Mouse (Mus musculus) hindbrain, embryonic 12.5 days (tissue): ENCODE data around the gene Map3k6. TPM values are rescaled to one million over a fixed set of nuclear protein-coding genes. Genes with fewer than 3 reads are reported as not detected.

Source experiments
- ATAC-seq: fragments of 200-750 bp; cut with Nextera tagmentation; 2 replicates; pipeline ENCODE4 v1.8.0; 2017; ENCODE audit warnings: moderate TSS enrichment; ENCODE audit not compliant: low FRiP score
- H3K27ac ChIP-seq: fragments of 300-500 bp; sonication (generic); 2 replicates; pipeline ENCODE4 v1.5.1; 2016; ENCODE audit warnings: mild to moderate bottlenecking
- H3K27me3 ChIP-seq: fragments of 300-500 bp; sonication (generic); 2 replicates; pipeline ENCODE4 v1.6.1; 2016; ENCODE audit warnings: mild to moderate bottlenecking
- H3K36me3 ChIP-seq: fragments of 300-500 bp; sonication (generic); 2 replicates; pipeline ENCODE4 v1.6.1; 2016; ENCODE audit warnings: mild to moderate bottlenecking
- H3K4me1 ChIP-seq: fragments of 300-500 bp; sonication (generic); 2 replicates; pipeline ENCODE4 v1.6.1; 2016
- H3K4me2 ChIP-seq: fragments of 300-500 bp; sonication (generic); replicated peaks from 2 replicates; pipeline ENCODE4 v1.6.1; 2016; ENCODE audit warnings: mild to moderate bottlenecking
- H3K4me3 ChIP-seq: fragments of 300-500 bp; sonication (generic); 2 replicates; pipeline ENCODE4 v1.5.1; 2016; ENCODE audit warnings: mild to moderate bottlenecking
- H3K9ac ChIP-seq: fragments of 300-500 bp; sonication (generic); 2 replicates; pipeline ENCODE4 v1.6.1; 2016; ENCODE audit warnings: mild to moderate bottlenecking, moderate library complexity
- H3K9me3 ChIP-seq: fragments of 300-500 bp; sonication (generic); replicated peaks from 2 replicates; pipeline ENCODE4 v1.6.1; 2016; ENCODE audit warnings: mild to moderate bottlenecking
- WGBS: fragments of 180-500 bp; shearing (Covaris S2); methylation state at CpG from one replicate; pipeline ENCODE4 v1.1.7; 2016; 5-methylcytosine and 5-hydroxymethylcytosine counted together
- polyA plus RNA-seq: library from polyadenylated mRNA; unstranded; fragments of >200 nt; fragmentation: Nextera tagmentation; extraction: Ambion mirVana; gene quantifications from 2 replicates; pipeline ENCODE4 v1.2.1, GENCODE M21; 2016

Map3k6 gene
- polyA plus RNA-seq, 1 experiment from 2014 or later, result 1.9 TPM

DNA sequence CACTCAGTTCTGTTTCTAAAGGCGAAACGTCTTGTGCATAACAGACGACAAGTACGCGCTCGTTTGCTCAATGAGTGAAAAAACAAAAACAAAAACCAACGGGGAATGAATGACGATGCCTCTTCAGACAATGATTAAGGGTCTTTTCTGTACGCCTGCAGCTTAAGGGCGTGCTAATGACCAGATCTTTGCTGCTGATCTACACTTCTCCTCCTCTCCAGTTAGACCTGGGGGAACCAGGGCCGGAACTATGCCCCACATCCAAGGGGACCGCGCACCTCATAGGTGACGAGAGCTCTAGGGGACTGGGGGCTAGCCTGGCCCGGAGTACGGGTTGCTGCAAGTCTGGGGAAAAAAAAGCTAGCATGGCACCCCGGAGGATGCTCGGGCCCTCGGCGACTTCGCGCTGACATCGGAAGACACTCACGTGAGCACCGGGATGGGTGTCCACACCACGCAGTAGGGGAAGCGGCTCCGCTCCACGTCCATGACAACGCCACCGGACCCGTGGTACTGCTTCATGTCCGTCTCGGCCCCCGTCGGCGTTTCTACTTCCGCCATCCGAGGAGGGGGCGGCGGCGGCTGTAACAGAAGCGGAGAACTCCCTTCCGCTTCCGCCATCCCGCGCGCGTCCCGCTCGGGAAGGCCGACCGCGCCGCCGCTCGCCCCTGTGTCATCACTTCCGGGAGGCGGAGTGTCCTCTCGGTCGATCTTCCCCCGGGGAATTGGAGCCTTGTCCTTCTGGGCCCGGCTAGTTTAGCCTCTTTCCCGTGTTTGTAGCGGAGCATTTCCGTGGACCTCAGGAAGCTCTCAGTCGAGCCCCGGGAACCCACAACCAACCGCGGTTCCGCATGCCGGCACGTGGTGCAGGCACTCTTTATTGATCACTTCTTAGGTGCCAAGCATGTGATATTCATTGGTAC lies 36.7 kb downstream of the Map3k6 start, which contains the start of gene Tmem222:
Gene Tmem222, minus strand, starts transcription at position 689 of the 923 bp plus-strand sequence.
- Histone ChIP-seq H3K27ac (peak within 1 kb of the TSS; percentile 93), H3K36me3 (0 out of 2 replicates have a peak, but pooled peaks cover 3% of the 10 kb centered on the region), H3K4me3 (peak within 1 kb of the TSS; percentile 80), H3K4me2 (peak within 1 kb of the TSS; percentile 65), H3K27me3 (no peaks in the 10 kb centered on the region), H3K9ac (peak within 1 kb of the TSS; percentile 84), H3K9me3 (no peaks in the 10 kb centered on the region), H3K4me1 (peaks cover 25% of the 10 kb centered on the region)
- peak; percentile 88 for ATAC-seq
- WGBS, result under 1% methylated on average over 73 of the region's 73 CpGs

- H3K9ac ChIP-seq, result peak overlapping the region; percentile 84
- H3K9me3 ChIP-seq, result no peaks in the 10 kb centered on the region
- 28% methylated on average over 6 of the region's 6 CpGs for WGBS
- ATAC-seq, result no peak
- peak overlapping the region; percentile 80 for H3K4me3 ChIP-seq
- H3K4me1 ChIP-seq, result peaks cover 31% of the 10 kb centered on the region
- H3K4me2 ChIP-seq, result peak overlapping the region; percentile 65
- peak overlapping the region; percentile 93 for H3K27ac ChIP-seq
- no peaks in the 10 kb centered on the region for H3K27me3 ChIP-seq
- 0 out of 2 replicates have a peak, but pooled peaks cover 3% of the 10 kb centered on the region for H3K36me3 ChIP-seq
Observed at GRCm38 (mm10) chr4:133278067-133278466, 37.4 kb downstream of the Map3k6 start.

GRCm38 (mm10) chr4:133278482-133278881 lies 37.9 kb downstream of the Map3k6 start:
- ATAC-seq, result no peak
- 90% methylated on average over 3 of the region's 3 CpGs for WGBS
- no peaks in the 10 kb centered on the region for H3K27me3 ChIP-seq
- H3K4me1 ChIP-seq, result peaks cover 32% of the 10 kb centered on the region
- H3K9ac ChIP-seq, result peak overlapping the region; percentile 84
- H3K36me3 ChIP-seq, result 0 out of 2 replicates have a peak, but pooled peaks cover 3% of the 10 kb centered on the region
- H3K4me2 ChIP-seq, result peak overlapping the region; percentile 65
- H3K27ac ChIP-seq, result peak overlapping the region; percentile 93; the same call in 1 of the 2 replicates
- no peak overlapping the region for H3K4me3 ChIP-seq
- no peaks in the 10 kb centered on the region for H3K9me3 ChIP-seq

DNA sequence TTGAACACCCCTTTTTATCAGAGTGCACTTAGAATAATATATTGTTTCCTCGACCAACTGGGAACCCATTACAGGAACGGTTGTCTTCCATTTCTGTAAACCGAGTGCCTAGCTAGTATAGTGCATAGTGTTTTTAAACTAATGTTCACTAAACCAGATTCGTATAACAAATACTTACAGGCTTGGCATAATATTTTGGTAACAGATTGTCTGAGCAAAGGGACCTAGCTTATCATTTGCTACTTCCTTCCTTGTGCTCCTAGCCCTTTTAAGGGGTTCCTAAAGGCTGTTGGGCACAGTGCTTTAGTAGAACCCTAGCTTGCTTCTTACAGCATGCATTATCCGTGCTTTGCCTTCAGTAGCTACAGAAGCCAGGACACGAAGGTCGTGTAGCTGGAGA lies 40.9 kb downstream of the Map3k6 start:
- Histone ChIP-seq H3K4me3 (no peak overlapping the region), H3K36me3 (no peaks in the 10 kb centered on the region), H3K4me2 (no peak overlapping the region), H3K4me1 (peaks cover 21% of the 10 kb centered on the region), H3K9ac (0 out of 2 replicates have a peak overlapping the region, but pooled peaks have one; percentile 41), H3K27me3 (no peaks in the 10 kb centered on the region), H3K27ac (peak overlapping the region; percentile 73), H3K9me3 (no peaks in the 10 kb centered on the region)
- WGBS, result 38% methylated on average over 7 of the region's 7 CpGs
- no peak for ATAC-seq

GRCm38 (mm10) chr4:133281951-133282481 lies 41.4 kb downstream of the Map3k6 start:
- Histone ChIP-seq H3K9me3 (no peaks in the 10 kb centered on the region), H3K9ac (0 out of 2 replicates have a peak overlapping the region, but pooled peaks have one; percentile 41), H3K4me2 (peak overlapping the region; percentile 5; the same call in 1 of the 2 replicates), H3K4me3 (no peak overlapping the region), H3K27me3 (no peaks in the 10 kb centered on the region), H3K27ac (peak overlapping the region; percentile 73), H3K36me3 (no peaks in the 10 kb centered on the region), H3K4me1 (peaks cover 16% of the 10 kb centered on the region)
- WGBS, result 28% methylated on average over 5 of the region's 5 CpGs
- ATAC-seq, result no peak

DNA sequence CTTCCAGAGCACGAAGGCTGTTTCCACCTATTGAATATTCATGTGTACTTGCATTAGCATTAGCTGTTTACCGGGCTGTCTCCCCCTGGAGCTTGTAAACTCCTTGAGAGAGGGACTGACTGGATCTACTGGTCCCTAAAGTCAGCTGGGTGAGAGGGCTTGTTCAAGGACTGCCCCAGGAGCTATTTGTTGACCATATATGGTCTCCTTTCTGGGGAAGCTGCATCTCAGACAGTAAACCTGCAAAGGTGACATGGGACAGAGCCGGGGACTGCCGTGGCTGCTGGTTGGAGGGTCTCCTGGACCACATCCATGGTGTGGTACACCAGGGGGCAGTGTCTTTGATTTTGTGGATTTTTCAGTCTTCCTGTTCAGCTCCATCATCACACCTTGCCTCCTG lies 42.0 kb downstream of the Map3k6 start:
- no peak for ATAC-seq

DNA sequence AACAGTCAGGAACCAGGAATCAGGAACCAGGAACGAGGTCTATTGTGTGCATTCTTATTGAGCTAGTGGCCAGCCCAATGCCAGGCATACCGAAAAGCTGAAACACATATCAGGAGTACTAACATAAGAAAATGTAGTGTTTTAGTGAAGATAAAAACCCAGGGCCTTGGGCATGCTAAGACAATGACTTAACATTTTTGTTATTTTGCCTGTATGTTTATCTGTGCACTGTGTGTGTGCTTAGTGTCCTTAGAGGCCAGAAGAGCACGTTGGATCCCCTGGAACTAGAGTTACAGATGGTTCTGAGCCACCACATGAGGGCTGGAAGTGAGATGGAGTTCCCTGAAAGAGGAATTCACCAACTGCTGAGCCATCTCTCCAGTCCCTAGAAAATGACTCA lies 44.7 kb downstream of the Map3k6 start:
- Histone ChIP-seq H3K9me3 (no peaks in the 10 kb centered on the region), H3K4me2 (no peak overlapping the region), H3K36me3 (no peaks in the 10 kb centered on the region), H3K27ac (no peak overlapping the region), H3K4me1 (peaks cover 16% of the 10 kb centered on the region), H3K9ac (no peak overlapping the region), H3K27me3 (no peaks in the 10 kb centered on the region), H3K4me3 (no peak overlapping the region)
- no peak for ATAC-seq
- 86% methylated on average over 3 of the region's 3 CpGs for WGBS

More for the DNA sequence above, 42.0 kb downstream of the Map3k6 start:
- Histone ChIP-seq H3K27me3 (no peaks in the 10 kb centered on the region), H3K9me3 (no peaks in the 10 kb centered on the region), H3K36me3 (no peaks in the 10 kb centered on the region), H3K4me1 (peaks cover 16% of the 10 kb centered on the region), H3K27ac (peak overlapping the region; percentile 73), H3K9ac (no peak overlapping the region), H3K4me2 (no peak overlapping the region), H3K4me3 (no peak overlapping the region)
- 17% methylated on average over 4 of the region's 4 CpGs for WGBS

DNA sequence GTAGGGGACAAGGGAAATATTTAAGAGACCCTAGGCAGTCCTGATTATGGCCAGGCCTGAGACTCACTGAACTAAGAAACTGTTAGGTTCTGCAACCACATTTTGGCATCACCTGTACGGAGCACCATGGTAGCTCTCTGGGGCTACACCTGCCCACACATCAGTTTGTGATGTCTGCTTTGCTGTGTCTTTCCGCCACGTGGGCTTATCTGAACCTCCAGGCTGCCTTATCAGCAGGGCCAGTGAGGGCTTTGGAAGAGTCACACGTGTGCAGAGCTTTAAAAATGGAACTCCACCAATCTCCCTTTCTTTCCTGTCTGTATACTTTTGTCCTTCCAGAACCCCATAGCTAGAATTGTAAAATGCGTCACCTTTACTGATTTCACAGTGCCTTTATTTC lies 45.3 kb downstream of the Map3k6 start:
- no peak for ATAC-seq

GRCm38 (mm10) chr4:133286476-133287077 lies 46.0 kb downstream of the Map3k6 start:
- Histone ChIP-seq H3K4me2 (no peak overlapping the region), H3K9ac (no peak overlapping the region), H3K27me3 (no peaks in the 10 kb centered on the region), H3K4me1 (peaks cover 15% of the 10 kb centered on the region), H3K9me3 (no peaks in the 10 kb centered on the region), H3K36me3 (no peaks in the 10 kb centered on the region), H3K27ac (no peak overlapping the region), H3K4me3 (no peak overlapping the region)
- ATAC-seq, result no peak
- 87% methylated on average over 4 of the region's 4 CpGs for WGBS

More for the DNA sequence above, 45.3 kb downstream of the Map3k6 start:
- H3K9me3 ChIP-seq, result no peaks in the 10 kb centered on the region
- H3K36me3 ChIP-seq, result no peaks in the 10 kb centered on the region
- H3K27ac ChIP-seq, result no peak overlapping the region
- WGBS, result 90% methylated on average over 5 of the region's 5 CpGs
- H3K9ac ChIP-seq, result no peak overlapping the region
- H3K4me3 ChIP-seq, result no peak overlapping the region
- H3K4me1 ChIP-seq, result peaks cover 16% of the 10 kb centered on the region
- H3K27me3 ChIP-seq, result no peaks in the 10 kb centered on the region
- no peak overlapping the region for H3K4me2 ChIP-seq

DNA sequence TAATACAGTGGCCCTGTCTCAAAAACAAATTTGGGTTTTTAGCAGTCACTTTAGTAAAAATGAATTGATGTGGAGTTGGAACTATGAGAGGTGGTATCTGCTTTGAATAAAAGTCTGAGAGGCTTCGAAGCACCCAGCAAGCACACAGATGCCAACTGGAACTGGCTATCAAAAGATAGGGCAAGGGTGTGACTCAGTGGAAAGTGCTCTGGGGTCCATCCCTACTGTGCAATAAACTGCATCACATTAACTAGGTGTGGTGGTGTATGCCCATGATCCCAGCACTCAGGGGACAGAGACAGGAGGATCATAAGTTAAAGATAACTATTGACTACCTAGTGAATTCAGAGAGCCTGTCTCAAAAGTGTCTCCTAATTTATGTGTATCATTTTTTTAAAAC lies 50.6 kb downstream of the Map3k6 start:
- no peak overlapping the region for H3K27ac ChIP-seq
- ATAC-seq, result no peak
- WGBS, result 100% methylated on average over 1 of the region's 1 CpGs

GRCm38 (mm10) chr4:133292405-133292804 lies 51.8 kb downstream of the Map3k6 start:
- Histone ChIP-seq H3K4me1 (peaks cover 27% of the 10 kb centered on the region), H3K9ac (peak overlapping the region; percentile 23; the same call in 1 of the 2 replicates), H3K27me3 (no peaks in the 10 kb centered on the region; the same call in 1 of the 2 replicates), H3K27ac (peak overlapping the region; percentile 52; the same call in 1 of the 2 replicates), H3K36me3 (peaks cover 18% of the 10 kb centered on the region), H3K4me3 (no peak overlapping the region), H3K4me2 (no peak overlapping the region), H3K9me3 (no peaks in the 10 kb centered on the region)
- WGBS, result 43% methylated on average over 4 of the region's 4 CpGs
- ATAC-seq, result 0 out of 2 replicates have a peak, but pooled peaks have one; percentile 47

More for the DNA sequence above, 50.6 kb downstream of the Map3k6 start:
- H3K36me3 ChIP-seq, result peaks cover 11% of the 10 kb centered on the region
- H3K9ac ChIP-seq, result no peak overlapping the region
- H3K4me3 ChIP-seq, result no peak overlapping the region
- H3K27me3 ChIP-seq, result no peaks in the 10 kb centered on the region; the same call in 1 of the 2 replicates
- peaks cover 22% of the 10 kb centered on the region for H3K4me1 ChIP-seq
- no peak overlapping the region for H3K4me2 ChIP-seq
- no peaks in the 10 kb centered on the region for H3K9me3 ChIP-seq
